Mouse (Mus musculus) frontal cortex, postnatal 36 days (tissue): ENCODE data around the gene Tpo.

Source experiments
- DNase-seq, 2 experiments: peaks; one replicate each; pipeline ENCODE4 v3.0.0; 2022; ENCODE audit warnings: low spot score in 2 of 2

Tpo gene

DNA sequence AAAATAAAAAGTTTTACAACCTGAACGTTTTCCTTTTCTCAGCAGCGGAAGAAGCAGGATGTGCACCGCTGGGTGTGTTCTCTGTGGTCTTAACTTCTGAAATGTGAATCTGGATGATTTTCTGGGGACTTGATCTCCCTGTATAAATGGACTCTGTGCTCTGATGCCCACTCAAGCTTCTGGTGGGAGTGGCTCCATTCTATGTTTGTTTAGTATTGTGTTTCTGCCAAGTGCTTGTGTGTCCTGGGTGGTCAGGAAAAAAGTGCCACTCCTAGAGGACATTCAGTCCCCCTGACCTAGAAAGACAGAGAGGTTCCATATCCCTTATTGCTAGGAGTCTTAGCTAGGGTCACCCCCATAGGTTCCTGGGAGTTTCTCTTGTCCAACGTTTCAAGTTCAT, at the start of gene Tpo:
Gene Tpo (minus strand): TSS at position 101 of the 400 bp plus-strand sequence.
- DNase-seq = no peak

DNA sequence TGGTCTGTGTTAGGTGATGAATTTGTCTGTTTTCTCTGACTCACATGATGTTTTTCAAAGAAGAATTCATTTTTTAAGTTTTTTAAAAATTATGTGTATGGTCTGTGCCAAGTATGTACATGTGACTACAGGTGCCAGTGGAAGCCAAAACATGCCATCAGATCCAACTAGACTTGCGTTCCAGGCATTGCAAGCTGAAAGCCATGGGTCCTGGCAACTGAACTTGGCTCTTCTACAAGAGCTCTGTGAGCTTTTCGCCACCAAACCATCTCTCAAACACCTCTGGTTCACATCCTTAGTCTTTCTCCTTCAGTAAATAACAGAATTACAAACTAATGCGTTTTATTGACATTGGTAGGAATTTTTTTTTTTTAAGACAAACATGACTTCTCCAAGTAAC, 49.3 kb upstream of the Tpo start:
- no peak for DNase-seq

DNA sequence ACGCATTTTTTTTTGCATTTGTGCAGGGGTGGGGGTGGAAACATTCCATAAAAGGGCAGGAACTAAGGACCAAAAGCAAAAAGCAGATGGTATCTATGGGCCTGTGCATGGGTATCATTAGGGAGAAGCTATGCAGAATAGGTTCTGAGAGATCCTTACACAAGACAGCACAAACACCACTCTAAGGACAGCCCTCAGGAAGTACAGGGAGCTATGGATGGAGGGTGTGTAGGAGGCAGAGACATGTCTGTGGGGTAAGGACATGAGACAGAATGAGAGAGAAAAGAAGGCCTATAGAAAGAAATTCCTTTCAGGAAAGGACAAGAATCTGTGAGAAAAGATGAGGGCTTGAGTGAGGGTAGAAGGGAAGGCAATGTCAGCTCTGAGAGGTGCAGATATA, 47.2 kb upstream of the Tpo start:
- no peak for DNase-seq

DNA sequence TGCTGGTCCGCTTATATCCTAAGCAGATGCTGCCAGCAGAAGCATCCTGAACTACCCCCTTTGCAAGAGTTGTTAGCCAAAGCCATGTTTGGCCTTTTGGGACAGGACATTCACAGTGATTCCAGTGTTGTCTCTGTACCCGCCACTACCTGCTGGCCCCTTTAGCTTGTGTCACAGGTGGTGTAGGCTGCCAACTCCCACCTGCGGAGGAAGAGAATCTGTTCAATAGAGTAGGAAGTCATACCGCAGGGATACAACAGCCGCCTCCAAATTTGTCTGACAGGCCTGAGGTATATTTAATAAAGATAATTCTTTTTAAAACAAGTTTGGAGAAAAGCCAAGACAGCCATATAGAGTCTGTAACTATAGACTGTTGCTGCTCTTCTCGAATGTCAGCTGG, 45.5 kb upstream of the Tpo start:
- no peak for DNase-seq

DNA sequence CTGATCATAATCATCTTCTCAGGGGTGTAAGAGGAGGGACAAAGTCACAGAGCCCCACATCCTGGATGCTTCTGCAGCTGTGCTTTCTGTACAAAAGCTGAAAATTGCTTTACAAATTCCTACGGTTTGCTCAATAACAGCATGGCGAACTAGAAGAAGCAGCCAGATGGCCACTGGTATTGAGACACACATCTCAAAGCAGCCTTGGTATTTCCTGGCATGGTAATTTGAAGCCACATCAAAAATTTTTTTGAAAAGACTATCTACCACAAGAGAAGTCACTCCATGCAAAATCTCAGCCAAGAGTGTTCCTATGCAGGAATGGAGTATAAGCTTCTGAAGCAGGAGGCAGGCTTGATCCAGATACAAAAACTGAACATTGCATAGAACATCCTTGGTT, 45.1 kb upstream of the Tpo start:
- DNase-seq = no peak

DNA sequence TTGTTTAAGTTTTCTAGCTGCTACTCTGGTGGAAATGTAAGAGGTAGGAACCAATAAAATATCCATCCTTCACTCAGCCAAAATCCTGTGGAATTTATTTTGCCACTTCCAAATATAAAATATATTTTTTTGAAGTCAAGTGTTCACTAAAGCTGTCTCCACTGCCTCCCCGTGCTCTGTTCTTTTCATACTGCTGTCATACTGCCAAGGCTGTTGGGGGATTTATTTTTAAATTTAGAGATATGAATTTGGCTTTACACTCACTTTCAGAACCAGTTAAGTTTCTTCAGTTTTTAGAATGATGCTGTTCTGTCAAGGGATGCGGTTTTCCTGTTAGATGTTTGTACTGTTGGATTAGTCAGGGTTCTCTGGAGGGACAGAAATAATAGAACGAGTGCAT, 36.1 kb upstream of the Tpo start:
- peak in 1 of 2 experiments; percentile 55 for DNase-seq

DNA sequence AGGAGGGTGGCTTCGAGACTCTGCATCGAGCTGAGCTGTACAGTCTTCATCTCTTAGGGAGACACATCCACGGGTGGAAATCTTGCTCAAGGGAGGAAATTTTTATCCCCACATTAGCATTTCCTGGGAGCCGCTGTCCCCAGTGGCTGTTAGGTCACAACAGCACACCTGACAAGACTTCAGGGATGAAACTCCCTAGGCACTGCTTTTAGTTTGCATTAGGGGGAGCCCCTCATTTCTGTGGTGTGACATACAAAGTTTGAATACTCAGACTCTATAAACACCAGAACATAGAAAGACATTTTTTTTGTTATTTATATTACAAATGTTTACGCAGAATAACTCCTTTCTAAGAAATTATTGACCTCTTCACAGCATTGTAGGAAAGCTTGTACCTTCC, 32.1 kb upstream of the Tpo start:
- DNase-seq = no peak

DNA sequence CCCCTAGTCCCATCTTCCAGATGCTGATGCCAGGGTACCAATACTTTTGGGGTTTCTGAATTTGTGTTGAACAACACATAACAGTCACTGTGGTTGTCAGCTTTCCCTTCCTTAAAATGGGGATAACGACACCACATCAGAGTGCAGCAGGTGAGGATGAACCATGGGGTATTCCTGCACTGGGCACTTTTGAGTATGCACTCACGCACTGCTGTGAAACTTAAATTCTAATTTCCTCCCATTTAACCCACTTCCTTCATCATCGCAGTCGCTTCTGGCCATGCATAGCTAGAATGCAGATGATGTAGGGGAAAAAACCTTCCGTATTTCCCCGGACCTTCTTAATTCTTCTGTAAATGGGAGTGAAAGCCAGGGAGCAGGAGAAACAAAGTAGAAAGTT, 31.6 kb upstream of the Tpo start:
- DNase-seq = no peak

DNA sequence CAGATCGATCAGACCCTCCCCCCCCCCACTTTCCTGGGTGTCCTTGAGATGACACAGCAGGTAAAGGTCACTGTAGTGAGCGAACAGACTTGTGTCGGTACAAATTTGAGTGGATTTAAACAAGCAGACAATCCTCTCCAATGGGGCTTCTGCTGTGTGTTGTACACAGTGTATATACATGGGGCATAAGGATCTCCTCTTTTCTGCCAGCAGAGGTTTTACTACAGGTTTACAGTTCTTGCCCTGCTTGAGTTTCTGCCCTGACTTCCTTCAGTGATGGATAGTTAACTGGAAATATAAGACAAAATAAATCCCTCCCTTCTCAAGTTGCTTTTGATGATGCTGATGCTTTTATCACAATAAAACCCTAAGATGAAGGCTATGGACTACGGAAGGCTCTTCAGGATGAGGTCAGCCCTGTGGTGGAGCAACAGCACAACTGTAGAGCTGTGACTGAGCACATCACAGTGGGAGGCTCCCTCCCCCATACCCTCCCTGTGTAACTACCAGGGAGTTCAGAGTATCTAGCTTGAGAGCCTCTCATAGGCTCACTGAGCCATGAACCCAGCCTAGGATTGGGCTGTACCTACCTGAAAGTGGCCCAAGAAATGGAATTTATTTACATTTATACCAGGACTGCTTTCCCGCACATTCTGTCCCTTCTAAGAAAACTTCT, 29.4 kb upstream of the Tpo start:
- DNase-seq = no peak

DNA sequence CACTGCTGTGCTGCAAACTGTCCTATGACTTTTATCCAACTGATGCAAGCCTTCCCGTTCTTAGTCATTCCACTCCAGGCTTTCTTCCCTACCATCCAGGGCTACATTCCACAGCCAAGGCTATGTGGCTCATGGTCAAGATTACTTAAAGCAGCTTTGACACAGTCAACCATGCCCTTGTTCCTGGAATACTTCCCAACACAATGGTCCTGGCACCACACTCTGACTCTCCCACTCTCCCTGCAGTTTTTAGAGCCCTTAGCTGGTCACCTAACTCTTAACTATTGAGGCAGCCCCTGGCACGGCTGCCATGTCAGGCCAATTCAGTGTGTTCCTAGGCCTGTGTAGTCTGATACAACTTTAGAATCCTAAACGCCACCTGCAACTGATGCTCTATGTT, 28.1 kb upstream of the Tpo start:
- DNase-seq = no peak

DNA sequence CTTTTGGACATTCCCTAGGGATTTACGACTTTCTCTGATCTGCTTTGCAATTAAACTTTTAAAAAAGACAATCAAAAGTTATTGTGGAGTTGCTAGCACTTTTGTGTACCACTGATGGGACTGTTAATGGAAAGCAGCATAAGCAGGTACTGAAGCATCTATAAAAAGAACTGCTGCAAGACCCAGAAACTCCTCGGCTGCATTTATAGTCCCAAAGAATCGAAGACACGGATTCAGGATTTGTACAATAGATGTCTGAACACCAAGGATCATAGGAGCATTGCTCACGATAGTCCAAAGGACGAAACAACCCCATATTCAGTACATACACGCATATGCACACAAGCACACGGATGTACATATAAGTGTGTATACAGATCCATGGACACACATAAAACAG, 27.4 kb upstream of the Tpo start:
- no peak for DNase-seq

DNA sequence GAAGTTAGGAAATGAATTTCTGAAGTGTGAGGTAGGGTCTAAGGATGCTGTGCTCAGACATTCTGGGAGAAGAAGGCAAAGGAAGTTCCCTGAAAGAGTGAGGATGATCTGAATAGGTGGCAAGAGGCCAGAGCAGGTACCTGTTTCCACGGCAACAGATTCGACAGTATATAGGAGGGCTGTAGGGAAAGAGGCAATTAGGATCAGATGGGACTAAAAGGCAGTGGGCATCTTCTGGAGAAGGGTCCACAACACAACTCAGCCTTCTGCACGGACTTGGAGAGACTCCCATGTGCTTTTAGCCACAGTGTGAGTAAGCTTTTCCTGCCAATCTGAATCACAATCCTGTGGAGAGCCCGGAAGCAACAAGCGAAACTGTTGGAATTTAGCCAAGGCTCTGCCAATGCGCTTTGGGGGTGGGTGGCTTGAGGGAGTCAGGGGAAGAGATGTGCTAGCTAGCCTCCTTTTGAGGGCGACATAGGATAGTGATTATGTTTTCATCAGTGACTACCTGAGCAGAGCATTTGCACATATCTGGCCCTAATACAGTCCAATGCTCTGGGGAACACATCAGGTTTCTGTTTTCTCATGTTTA, 21.8 kb upstream of the Tpo start:
- DNase-seq = no peak

DNA sequence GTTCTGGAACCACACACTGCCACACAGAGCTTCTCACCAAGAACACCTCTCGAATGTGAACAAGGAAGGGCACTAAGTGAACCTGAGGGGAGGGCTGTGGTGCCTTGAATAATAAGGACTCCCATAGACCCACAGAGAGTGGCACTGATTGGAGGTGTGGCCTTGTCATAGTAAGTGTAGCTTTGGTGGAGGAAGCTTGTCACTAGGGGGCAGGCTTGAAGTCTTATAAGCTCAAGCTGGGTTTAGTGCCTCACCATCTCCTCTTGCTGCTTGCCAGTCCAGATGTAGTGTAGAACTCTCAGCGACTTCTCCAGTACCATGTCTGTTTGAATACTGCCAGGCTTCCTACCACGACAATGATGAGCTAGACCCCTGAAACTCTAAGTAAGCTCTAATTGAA, 9.7 kb upstream of the Tpo start:
- peak in 1 of 2 experiments; percentile 58 for DNase-seq

DNA sequence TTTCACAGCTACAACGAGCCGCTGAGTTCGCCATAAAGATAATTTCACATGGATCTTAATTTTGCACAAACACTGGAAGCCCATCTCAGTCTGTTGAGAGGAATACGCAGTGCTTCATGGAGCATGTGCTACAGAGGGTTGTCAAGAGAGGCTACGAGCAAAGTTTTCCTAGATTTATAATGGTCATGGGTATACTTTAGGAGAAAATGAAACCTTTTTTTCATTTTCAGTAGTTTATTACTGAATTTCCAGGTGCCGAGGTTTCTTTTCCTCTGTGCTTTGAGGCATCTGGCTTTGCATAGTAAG, 3.1 kb downstream of the Tpo start:
- DNase-seq = no peak

DNA sequence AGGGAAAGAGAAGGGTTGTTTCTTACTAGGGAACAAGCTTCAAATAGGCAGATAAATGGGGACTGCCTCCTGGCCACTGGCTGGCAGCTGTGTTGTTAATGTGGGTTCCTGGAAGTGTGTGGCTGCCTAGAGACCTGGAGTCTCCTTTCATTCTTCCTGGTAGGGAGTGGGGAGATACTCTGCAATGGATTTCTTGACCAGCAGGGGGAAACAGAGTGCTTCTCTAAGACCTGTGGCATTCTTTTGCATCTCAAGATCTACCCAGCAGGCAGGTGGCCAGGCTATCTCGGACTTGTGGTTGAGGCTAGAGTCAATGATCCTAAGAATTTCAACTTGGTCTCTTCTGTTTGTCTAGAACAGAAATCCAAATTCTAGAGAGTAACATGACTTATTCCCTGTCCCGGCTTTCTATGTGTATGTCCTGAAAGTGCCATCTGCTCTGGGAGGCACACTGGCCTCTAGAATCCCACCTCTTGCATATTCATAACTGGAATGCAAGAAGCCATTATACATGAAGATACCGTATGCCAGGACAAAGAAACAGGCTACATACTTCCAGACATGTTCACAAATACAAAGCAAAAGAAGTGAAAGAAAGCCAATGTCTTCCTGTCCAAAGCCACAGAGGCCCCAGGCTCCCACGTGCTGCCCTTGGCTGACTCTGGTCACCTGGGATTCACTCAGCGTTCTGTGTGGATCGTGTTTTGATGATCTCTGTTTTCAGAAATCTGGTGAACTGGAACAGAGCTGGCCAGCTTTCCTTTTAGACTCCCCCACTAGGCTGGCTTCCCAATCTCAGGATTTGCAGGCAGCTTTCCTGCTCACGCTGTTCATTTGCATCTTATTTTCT, 3.6 kb downstream of the Tpo start:
- peak; percentile 66 to 88 for DNase-seq

DNA sequence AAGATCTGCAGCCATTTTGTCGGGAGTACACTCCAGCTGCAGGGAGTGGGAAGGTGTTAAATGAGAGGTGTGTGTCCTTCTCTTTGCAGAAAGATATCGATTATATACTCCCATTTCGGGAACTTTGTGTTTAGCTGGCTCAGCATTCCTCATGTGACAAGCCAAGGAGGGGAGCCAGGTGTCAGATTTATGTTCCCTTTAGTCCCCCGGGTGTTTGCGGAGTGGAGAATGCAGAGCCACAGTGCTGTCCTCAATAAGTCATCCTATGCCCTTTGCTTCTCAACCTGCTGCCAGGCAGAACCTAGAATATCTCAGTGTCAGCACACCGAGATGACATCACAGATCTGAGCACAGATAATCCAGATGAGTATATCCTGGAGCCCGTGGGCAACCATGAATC, 10.1 kb downstream of the Tpo start:
- peak in 1 of 2 experiments; percentile 17 for DNase-seq

DNA sequence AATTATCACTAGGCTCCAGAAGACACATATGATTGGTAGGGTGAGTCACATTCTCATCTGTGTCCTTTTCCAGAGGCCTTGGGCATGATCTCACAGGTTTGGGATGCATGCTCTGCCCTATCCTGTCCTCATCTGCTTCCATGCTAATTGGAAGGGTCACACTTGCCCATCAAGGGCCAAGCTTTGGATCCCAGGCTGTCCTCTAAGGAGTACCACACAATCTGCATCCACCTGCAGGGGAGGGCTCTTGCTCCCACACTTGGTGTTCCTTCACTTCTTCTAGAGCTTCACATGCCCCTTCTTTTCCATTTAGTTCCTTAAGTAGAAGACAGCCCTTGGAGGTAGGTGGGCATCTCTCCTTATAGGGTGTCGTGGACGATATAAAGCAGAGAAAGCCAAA, 20.2 kb downstream of the Tpo start:
- no peak for DNase-seq

DNA sequence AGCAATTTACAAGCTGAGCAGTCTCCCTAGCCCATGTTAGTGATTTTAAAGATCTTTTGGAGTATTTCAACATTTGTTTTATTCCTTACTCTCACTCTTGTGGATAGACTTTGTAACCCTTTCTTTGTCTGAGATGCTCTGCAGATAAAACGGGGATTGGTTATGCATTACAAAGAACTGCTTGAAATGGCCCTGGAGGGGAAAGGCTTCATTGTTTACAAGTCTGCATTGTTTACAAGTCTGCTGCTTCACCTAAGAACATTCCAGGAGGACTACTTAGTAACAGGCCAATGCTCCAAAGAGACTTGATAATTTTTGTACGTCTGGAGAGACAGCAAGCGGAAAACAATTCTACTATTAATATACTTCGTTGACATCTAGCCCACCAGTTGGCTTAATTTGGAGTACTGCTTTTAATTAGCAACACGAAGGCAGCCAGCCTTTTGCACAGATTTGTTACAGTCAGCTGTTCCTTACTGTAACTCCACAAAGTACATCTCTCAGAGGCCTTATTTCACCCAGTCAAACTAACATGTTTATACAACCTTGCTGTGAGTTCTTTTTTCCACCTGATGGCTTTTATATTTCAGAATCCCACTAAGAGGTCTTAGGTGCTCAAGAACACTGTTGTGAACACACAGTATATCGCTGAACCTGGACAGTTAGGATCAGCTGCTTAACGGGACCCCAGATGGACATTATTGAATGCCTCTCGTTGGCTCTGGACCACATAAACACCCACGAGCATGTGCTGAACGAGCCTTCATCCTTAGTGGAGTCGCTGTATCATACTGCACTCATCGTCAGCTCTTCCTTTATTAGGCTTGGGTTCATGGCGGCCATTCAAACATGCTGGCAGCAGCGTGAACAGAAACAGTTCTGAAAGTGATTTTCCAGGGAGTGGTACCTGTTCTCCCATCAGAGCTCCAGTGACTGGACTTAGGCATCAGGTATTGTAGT, 22.5 kb downstream of the Tpo start:
- DNase-seq = peak in 1 of 2 experiments; percentile 17

DNA sequence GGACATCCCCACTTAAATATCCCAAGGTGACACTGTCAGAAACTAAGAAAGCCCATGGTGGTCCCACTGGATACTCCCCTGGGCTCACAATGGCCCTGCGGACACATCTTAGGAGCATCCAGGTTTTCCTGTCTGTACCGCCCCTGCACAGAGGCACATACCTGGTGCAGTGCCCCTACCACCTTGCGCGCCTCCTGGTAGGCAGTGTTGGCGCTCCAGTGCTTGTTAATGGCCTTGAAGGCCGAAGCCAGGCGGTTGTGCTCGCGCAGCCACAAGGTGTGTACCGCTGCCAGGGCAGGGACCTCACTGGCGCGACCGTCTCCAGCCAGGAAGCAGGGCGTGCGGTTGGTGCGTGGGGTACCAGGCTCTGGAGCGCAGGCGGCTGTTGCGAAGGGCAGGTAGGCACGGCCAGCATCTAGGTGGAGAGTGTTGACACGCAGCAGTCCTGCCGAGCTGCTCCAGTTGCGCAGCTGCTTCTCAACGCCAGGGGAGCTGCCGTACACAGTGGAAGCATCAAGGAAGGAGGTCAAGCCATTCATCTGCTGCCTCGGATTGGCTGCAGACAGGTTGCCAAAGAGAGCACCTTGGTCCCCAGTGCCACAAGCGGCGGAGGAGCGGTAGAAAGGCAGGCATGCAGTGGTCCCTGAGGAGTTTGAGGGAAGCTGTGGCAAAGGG, 29.4 kb downstream of the Tpo start:
- no peak for DNase-seq

DNA sequence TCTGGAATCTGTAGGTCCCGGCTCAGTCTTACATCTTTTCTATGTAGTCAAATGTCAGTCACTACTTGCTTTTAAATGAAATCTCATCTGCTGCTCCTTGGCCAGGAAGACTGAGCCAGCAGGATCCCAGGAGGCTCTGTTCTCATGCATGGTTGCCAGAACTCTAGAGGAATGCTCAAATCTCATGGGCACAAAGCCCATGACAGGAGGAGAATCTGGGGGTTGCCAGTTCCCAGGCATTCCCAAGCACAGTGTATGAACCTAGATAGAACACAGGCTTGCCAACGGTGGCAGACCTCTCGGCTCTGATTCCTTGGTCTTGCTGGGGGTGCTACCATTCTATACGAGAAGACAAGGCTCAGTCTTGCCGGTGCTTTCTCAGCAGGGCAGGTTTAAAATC, 40.3 kb downstream of the Tpo start:
- peak; percentile 13 to 31 for DNase-seq

DNA sequence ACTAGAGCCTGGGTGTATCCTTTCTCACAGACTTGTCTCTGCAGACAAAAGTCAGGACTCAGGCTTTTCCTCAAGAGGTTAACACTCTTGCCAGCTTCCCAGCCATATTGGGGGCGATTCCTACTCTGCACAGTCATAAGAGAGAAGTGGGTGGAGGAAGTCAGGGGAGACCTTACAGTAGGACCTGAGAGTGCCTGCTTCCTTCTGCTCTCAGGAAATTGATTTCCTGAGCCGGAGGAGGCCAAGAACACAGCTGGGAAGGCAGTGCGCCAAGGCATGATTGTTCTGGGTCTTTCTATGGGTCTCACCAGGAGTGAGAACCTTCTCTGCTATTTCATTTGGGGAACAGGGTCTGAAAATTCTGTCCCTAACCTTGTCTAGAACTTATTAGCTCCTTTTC, 48.5 kb downstream of the Tpo start:
- no peak for DNase-seq
